Mouse (Mus musculus) hindbrain, embryonic 10.5 days (tissue): ENCODE results near the gene Dbndd2. TPM values are rescaled to one million over a fixed set of nuclear protein-coding genes. Genes with fewer than 3 reads are reported as not detected.

Source experiments
- DNase-seq: peaks from one replicate; pipeline ENCODE4 v3.0.0-alpha.2; 2017; ENCODE audit warnings: low spot score
- H3K27ac ChIP-seq: fragments of 300-500 bp; sonication (generic); 2 replicates; pipeline ENCODE4 v1.5.1; 2016; ENCODE audit warnings: mild to moderate bottlenecking, moderate library complexity
- H3K27me3 ChIP-seq: fragments of 300-500 bp; sonication (generic); 2 replicates; pipeline ENCODE4 v1.6.1; 2016; ENCODE audit warnings: mild to moderate bottlenecking; ENCODE audit not compliant: poor library complexity, insufficient read depth, severe bottlenecking
- H3K36me3 ChIP-seq: fragments of 300-500 bp; sonication (generic); 2 replicates; pipeline ENCODE4 v1.6.1; 2016; ENCODE audit warnings: mild to moderate bottlenecking, moderate library complexity
- H3K4me1 ChIP-seq: fragments of 300-500 bp; sonication (generic); replicated peaks from 2 replicates; pipeline ENCODE4 v1.6.1; 2016; ENCODE audit warnings: mild to moderate bottlenecking
- H3K4me3 ChIP-seq: fragments of 300-500 bp; sonication (generic); 2 replicates; pipeline ENCODE4 v1.5.1; 2016; ENCODE audit warnings: mild to moderate bottlenecking, moderate library complexity
- H3K9me3 ChIP-seq: fragments of 300-500 bp; sonication (generic); 2 replicates; pipeline ENCODE4 v1.6.1; 2016; ENCODE audit warnings: mild to moderate bottlenecking, moderate library complexity
- WGBS: fragments of 180-500 bp; shearing (Covaris S2); methylation state at CpG from one replicate; pipeline ENCODE4 v1.1.7; 2016; 5-methylcytosine and 5-hydroxymethylcytosine counted together
- polyA plus RNA-seq: library from polyadenylated mRNA; unstranded; fragments of >200 nt; fragmentation: Nextera tagmentation; extraction: Ambion mirVana; gene quantifications from 2 replicates; pipeline ENCODE4 v1.2.1, GENCODE M21; 2016

Gene Dbndd2
- polyA plus RNA-seq, 1 experiment from 2014 or later: 3.3 TPM

DNA sequence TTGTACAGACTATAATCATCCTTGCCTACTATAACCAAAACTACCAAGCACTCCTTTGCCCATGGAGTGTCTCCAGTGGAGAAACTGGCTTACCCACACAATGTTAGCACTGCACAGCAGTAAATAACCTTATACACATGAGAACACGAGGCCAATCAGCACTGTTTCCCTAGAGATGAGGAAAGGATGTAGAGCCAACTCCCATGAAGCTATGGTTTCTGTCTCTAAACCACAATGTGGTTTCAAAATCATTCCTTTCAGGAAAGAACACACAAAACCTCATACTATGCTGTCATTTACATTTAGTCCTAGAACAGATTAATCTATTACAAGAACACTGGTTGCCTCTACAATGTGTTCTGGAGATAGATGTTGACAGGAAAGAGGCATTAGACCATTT is 10.4 kb downstream of the Dbndd2 start:
- Histone ChIP-seq H3K9me3 (no peaks in the 10 kb centered on the region), H3K27me3 (no peaks in the 10 kb centered on the region), H3K4me1 (peaks cover 21% of the 10 kb centered on the region), H3K36me3 (peaks cover 22% of the 10 kb centered on the region), H3K4me3 (peak overlapping the region; percentile 90; the same call in 1 of the 2 replicates), H3K27ac (no peak overlapping the region)
- WGBS: 70% methylated on average over 1 of the region's 1 CpGs
- no peak for DNase-seq

- Histone ChIP-seq H3K4me3 (peak within 1 kb of the TSS; percentile 90), H3K4me1 (peaks cover 21% of the 10 kb centered on the region), H3K9me3 (no peaks in the 10 kb centered on the region), H3K27me3 (no peaks in the 10 kb centered on the region), H3K27ac (peak within 1 kb of the TSS; percentile 88), H3K36me3 (peaks cover 30% of the 10 kb centered on the region)
- WGBS: 4% methylated on average over 43 of the region's 43 CpGs
- peak; percentile 90 for DNase-seq
Observed at GRCm38 (mm10) chr2:164496847-164497690, 11.2 kb downstream of the Dbndd2 start, which contains the start of gene Pigt. TSS of gene Pigt (plus strand) at chr2:164497520.

- H3K9me3 ChIP-seq: no peaks in the 10 kb centered on the region
- 6% methylated on average over 21 of the region's 21 CpGs for WGBS
- no peaks in the 10 kb centered on the region for H3K27me3 ChIP-seq
- H3K4me1 ChIP-seq: peaks cover 21% of the 10 kb centered on the region
- H3K4me3 ChIP-seq: peak overlapping the region; percentile 90
- no peak for DNase-seq
- peaks cover 37% of the 10 kb centered on the region for H3K36me3 ChIP-seq
- H3K27ac ChIP-seq: peak overlapping the region; percentile 88
Observed at GRCm38 (mm10) chr2:164497691-164498268, 11.9 kb downstream of the Dbndd2 start.

GRCm38 (mm10) chr2:164499317-164499716 is 13.4 kb downstream of the Dbndd2 start:
- Histone ChIP-seq H3K27ac (no peak overlapping the region), H3K4me3 (no peak overlapping the region), H3K27me3 (no peaks in the 10 kb centered on the region), H3K36me3 (peaks cover 52% of the 10 kb centered on the region), H3K9me3 (peaks cover 5% of the 10 kb centered on the region), H3K4me1 (peaks cover 19% of the 10 kb centered on the region)
- DNase-seq: no peak
- WGBS: 73% methylated on average over 5 of the region's 5 CpGs

DNA sequence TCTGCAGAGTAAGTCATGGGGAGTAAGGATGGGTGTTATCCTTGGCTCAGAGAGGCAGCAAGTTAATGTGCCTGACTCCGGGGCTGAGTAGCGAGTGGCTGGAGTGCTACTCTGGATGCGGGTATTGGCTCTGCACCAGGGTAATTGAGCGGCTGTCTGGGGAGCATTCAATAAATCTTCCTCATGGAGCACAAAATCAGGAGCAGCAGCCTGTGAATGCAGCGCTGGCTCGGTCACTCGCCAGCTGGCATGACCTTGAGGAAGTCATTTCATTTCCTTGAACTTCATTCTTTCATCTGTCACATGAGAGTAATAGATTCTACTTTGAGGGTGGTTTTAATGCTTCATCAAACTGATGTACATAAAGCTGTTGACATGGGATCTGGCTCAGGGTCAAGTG is 14.6 kb downstream of the Dbndd2 start:
- no peak overlapping the region for H3K4me3 ChIP-seq
- H3K27me3 ChIP-seq: no peaks in the 10 kb centered on the region
- 97% methylated on average over 7 of the region's 7 CpGs for WGBS
- H3K4me1 ChIP-seq: peaks cover 19% of the 10 kb centered on the region
- H3K36me3 ChIP-seq: peaks cover 64% of the 10 kb centered on the region
- no peak for DNase-seq
- H3K9me3 ChIP-seq: peaks cover 14% of the 10 kb centered on the region
- no peak overlapping the region for H3K27ac ChIP-seq

DNA sequence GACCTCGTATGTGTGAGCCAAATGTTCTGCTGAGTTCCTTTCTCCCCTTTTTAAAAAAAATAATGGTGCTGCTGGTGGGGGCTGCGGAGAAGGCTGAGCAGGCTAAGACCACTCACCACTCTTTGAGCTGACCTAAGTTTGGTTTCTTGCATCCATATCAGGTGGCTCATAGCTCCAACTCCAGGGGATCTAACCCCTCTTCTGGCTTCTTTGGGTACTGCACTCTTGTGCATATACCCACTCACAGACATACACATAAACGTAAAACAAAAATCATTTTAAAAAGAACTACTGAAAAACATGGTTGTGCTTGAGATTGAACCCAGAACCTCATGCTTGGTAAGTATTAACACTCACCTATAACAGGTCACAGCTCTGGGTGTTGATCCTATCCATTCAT is 19.0 kb downstream of the Dbndd2 start:
- Histone ChIP-seq H3K27me3 (no peaks in the 10 kb centered on the region), H3K4me3 (no peak overlapping the region), H3K27ac (no peak overlapping the region), H3K36me3 (peaks cover 77% of the 10 kb centered on the region), H3K4me1 (no peaks in the 10 kb centered on the region), H3K9me3 (peaks cover 14% of the 10 kb centered on the region)
- DNase-seq: no peak
- 93% methylated on average over 3 of the region's 3 CpGs for WGBS

GRCm38 (mm10) chr2:164505619-164506347 is 19.9 kb downstream of the Dbndd2 start:
- Histone ChIP-seq H3K27me3 (no peaks in the 10 kb centered on the region), H3K27ac (no peak overlapping the region), H3K4me1 (no peaks in the 10 kb centered on the region), H3K9me3 (peaks cover 14% of the 10 kb centered on the region), H3K36me3 (peaks cover 69% of the 10 kb centered on the region), H3K4me3 (no peak overlapping the region)
- WGBS: 91% methylated on average over 4 of the region's 4 CpGs
- DNase-seq: no peak

DNA sequence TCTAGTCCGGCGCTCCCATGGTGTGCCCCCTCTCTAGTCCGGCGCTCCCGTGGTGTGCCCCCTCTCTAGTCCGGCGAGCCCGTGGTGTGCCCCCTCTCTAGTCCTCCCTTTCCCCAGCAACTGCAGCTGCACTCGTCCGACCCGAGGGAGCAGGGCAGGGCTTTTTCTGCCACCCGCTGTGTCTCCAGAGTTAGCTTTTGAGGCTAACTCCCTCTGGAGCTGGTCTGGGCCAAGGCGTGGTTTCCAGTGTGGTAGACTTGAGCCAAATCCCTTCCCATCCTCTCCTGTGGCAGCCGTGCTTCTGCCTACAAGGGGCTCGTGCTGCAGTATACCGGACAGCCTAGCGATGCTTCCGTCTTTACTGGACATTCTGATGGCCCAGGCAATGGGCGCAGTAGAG is 21.9 kb downstream of the Dbndd2 start:
- Histone ChIP-seq H3K4me3 (no peak overlapping the region), H3K4me1 (no peaks in the 10 kb centered on the region), H3K27me3 (no peaks in the 10 kb centered on the region), H3K9me3 (peaks cover 14% of the 10 kb centered on the region), H3K36me3 (peaks cover 48% of the 10 kb centered on the region), H3K27ac (no peak overlapping the region)
- no peak for DNase-seq
- 83% methylated on average over 19 of the region's 19 CpGs for WGBS

- H3K36me3 ChIP-seq: peaks cover 20% of the 10 kb centered on the region
- DNase-seq: no peak
- no peak overlapping the region for H3K4me3 ChIP-seq
- WGBS: 44% methylated on average over 5 of the region's 5 CpGs
- H3K4me1 ChIP-seq: no peaks in the 10 kb centered on the region
- H3K9me3 ChIP-seq: no peaks in the 10 kb centered on the region
- H3K27ac ChIP-seq: no peak overlapping the region
- H3K27me3 ChIP-seq: no peaks in the 10 kb centered on the region
Observed at GRCm38 (mm10) chr2:164510621-164511190, 24.8 kb downstream of the Dbndd2 start.

DNA sequence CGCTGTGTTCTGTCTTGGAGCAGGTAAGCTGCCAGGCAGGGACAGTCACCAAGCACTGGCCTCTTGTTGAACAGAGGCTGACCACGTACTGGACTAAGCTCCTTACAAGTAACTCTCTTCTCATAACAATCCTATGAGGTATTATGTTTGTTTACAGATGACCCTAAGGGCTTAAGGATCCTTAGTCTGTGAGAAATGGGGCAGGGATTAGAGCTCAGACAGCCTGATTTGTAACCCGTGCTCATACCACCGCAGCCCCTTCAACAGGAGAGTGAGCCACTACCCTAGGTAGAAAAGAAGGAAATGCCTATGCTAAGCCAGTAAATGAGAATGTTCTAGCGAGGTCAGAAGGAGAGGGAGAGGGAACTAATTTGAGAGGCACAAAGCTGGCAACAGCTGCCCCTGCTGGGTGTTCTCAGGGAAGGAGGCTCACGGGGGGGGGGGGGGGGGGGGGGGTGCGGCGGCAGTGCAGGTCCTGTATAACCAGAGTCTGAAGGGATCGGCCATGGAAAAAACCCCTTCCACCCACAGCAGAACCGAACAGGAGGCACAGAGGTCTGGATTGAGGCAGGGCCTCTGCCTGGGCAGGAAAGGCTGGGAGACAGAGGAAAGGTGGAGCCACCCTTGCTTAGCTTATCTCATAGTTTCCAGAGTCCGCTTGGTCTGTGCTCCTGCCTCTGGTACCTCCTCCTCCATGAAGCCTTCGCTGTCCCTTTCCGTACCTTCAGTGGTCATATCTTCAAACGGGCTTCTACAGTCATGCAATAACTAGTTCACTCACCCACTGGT is 26.4 kb downstream of the Dbndd2 start:
- 71% methylated on average over 14 of the region's 14 CpGs for WGBS
- H3K4me3 ChIP-seq: no peak overlapping the region
- H3K36me3 ChIP-seq: peaks cover 4% of the 10 kb centered on the region
- no peaks in the 10 kb centered on the region for H3K4me1 ChIP-seq
- H3K27me3 ChIP-seq: no peaks in the 10 kb centered on the region
- H3K9me3 ChIP-seq: no peaks in the 10 kb centered on the region
- no peak for DNase-seq
- no peak overlapping the region for H3K27ac ChIP-seq

DNA sequence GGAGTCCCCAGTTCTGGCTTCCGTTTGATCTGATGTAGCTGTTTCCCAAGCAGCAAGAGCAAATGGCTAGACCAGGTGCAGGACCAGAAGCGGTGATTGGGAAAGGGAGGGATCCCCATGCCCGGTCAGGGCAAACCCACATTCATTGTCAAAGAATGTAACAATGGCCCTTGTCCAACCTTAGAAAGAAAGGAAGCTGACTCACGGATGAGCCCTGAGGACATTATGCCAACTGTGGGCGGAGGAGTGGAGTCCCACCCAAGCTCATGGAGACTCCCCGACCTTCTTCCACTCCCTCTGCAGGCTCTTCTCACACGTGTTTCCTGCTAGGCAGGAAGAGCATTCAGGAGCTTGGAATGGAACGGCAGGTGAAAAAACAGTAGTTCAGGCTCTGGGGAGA is 27.5 kb downstream of the Dbndd2 start:
- H3K4me1 ChIP-seq: no peaks in the 10 kb centered on the region
- no peaks in the 10 kb centered on the region for H3K9me3 ChIP-seq
- WGBS: 76% methylated on average over 8 of the region's 8 CpGs
- no peak for DNase-seq
- no peak overlapping the region for H3K27ac ChIP-seq
- H3K27me3 ChIP-seq: no peaks in the 10 kb centered on the region
- no peak overlapping the region for H3K4me3 ChIP-seq
- no peaks in the 10 kb centered on the region for H3K36me3 ChIP-seq

DNA sequence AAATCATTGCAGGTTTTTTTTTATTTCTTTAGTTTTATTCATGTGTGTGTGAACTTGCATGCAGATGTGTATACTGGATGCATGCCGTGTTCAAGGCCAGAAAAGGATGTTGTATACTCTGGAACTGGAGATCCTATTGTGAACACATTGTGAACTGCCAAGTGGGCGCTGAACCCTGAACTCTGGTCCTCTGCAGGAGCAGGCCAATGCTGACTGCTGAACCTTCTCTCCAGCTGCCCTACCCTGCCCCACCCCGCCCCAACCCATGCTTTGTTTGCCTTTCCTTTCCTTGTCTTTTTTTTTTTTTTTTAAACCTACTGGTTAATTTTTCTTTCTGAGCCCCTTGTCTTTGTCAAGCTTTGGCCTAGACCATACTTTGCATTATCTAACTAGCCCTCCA is 29.0 kb downstream of the Dbndd2 start:
- Histone ChIP-seq H3K9me3 (no peaks in the 10 kb centered on the region), H3K36me3 (no peaks in the 10 kb centered on the region), H3K27me3 (no peaks in the 10 kb centered on the region), H3K4me3 (no peak overlapping the region), H3K4me1 (no peaks in the 10 kb centered on the region), H3K27ac (no peak overlapping the region)
- 76% methylated on average over 3 of the region's 3 CpGs for WGBS
- no peak for DNase-seq
